Mouse (Mus musculus): ENCODE data around the gene Eps8l1. TPM values are rescaled to one million over a fixed set of nuclear protein-coding genes. Genes with fewer than 3 reads are reported as not detected.
A peak's percentile ranks its signal among the peaks of the same experiment; 100 is the strongest.
"Not testable (repeated sequence)": the region's sequence is repeated elsewhere in the genome, so short reads cannot be mapped to it uniquely, and the experiment has no call there.

The Eps8l1 gene
- polyA plus RNA-seq (2015; fragmentation: Nextera tagmentation; extraction: Ambion mirVana): 6.6 and 9.4 TPM in 2 replicates

DNA sequence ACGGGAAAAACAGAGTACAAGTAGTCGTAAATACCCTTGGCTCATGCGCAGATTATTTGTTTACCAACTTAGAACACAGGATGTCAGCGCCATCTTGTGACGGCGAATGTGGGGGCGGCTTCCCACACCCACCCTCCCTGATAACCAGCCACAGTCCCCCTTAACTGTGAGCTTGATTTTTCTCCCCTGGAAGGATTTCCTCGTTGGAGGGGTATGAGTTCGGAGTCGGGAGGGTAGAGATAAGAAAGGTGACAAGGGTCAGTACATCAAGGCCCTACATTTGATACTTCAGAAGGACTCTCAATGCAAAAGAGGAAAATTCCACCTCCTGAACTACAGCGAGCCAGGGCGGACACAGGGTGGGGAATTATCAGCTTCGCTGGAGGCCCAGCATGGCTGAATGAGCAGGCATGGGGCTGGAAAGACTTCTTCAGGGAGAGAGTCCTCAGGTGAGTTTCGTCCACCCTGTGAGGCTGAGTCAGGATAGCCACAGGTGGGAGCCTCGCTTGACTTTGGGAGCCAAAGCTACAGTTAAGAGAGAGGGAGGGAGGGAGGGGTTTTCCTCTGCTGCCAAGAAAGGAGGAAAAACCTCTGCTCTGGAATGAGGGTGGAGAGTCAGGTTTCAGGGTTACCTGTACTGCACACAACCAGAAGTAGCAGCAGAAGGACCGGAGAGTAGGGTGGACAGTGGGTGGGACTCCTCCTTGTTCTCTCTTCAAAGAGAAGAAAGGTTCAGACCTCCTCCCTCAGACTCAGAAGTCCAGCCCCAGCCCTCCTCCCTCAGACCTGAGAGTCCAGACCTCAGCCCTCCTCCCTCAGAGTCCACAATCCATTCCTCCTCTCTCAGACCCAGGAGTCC lies at the start of gene Eps8l1:
Gene Eps8l1 (plus strand): TSS at position 99 of the 859 bp plus-strand sequence.
- Histone ChIP-seq H3K27ac (peak within 1 kb of the TSS; percentile 77), H3K4me2 (peak within 1 kb of the TSS; percentile 54), H3K9ac (peak within 1 kb of the TSS; percentile 62), H3K4me1 (no peaks in the 10 kb centered on the region), H3K27me3 (no peaks in the 10 kb centered on the region), H3K36me3 (no peaks in the 10 kb centered on the region), H3K9me3 (no peaks in the 10 kb centered on the region), H3K4me3 (peak within 1 kb of the TSS; percentile 34)
- ATAC-seq (ENCODE audit: insufficient number of reproducible peaks, insufficient read depth, low FRiP score, low TSS enrichment, low read depth): no peak
- WGBS: 68% methylated on average over 13 of the region's 16 CpGs

DNA sequence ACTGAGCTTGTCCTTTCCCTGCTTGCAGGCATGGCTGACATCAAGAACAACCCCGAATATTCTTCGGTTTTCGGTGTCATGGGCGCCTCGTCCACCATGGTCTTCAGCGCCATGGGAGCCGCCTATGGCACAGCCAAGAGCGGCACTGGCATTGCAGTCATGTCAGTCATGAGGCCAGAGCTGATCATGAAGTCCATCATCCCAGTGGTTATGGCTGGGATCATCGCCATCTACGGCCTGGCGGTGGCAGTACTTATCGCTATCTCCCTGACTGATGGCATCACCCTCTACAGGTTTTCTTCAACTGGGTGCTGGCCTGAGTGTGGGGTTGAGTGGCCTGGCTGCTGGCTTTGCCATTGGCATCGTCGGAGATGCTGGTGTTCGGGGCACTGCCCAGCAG lies 48.1 kb upstream of the Eps8l1 start:
- not testable (repeated sequence) for H3K27ac ChIP-seq; H3K4me2 ChIP-seq; H3K9ac ChIP-seq; H3K4me3 ChIP-seq; H3K36me3 ChIP-seq; H3K9me3 ChIP-seq; H3K4me1 ChIP-seq; ATAC-seq (ENCODE audit: insufficient number of reproducible peaks, insufficient read depth, low FRiP score, low TSS enrichment, low read depth); H3K27me3 ChIP-seq
- WGBS: 95% methylated on average over 15 of the region's 15 CpGs

DNA sequence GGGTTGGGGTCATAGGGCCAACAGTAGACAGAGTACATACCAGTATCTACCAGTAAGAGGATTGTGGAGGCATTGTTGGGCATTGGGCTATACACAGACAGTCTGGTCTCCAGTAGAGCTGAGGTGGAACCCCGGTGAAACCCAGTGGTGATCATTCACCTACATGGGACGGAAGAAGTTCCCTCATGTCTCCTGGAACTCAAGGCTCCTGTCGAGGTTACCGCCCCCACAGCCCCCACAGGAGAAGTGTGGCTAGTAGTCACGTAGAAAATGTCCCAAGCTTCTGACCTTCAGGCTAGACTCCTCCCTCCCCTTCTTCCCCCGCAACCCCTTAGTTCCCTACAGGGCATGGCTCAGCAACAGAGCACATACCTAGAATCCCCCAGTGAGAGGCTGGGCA lies 40.8 kb upstream of the Eps8l1 start:
- no peak for ATAC-seq (ENCODE audit: insufficient number of reproducible peaks, insufficient read depth, low FRiP score, low TSS enrichment, low read depth)
- H3K36me3 ChIP-seq: peaks cover 14% of the 10 kb centered on the region
- no peak overlapping the region for H3K4me2 ChIP-seq
- H3K9ac ChIP-seq: no peak overlapping the region
- WGBS: 86% methylated on average over 6 of the region's 6 CpGs
- no peaks in the 10 kb centered on the region for H3K9me3 ChIP-seq
- H3K4me1 ChIP-seq: no peaks in the 10 kb centered on the region
- H3K27me3 ChIP-seq: no peaks in the 10 kb centered on the region
- no peak overlapping the region for H3K27ac ChIP-seq
- H3K4me3 ChIP-seq: no peak overlapping the region

DNA sequence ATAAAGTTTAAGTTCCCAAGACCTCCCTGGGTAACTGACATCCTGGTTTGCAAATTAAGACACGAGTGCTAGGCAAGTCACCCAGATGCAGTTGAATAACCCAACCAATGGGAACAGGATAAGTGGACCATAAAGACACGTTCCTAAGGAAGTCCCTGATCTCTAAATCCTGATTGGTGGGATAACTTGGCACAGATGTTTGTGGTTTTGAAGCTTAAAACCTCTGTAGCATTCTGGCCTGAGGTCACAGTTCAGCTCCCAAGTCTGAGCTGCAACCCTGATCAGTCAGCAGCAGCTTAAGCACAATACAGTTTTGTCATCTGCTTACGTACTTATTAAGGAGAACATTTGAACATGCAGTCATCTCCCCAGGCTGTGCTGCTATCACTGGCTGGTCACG lies 40.2 kb upstream of the Eps8l1 start:
- 34% methylated on average over 4 of the region's 4 CpGs for WGBS
- no peak overlapping the region for H3K9ac ChIP-seq
- H3K27ac ChIP-seq: no peak overlapping the region
- no peak for ATAC-seq (ENCODE audit: insufficient number of reproducible peaks, insufficient read depth, low FRiP score, low TSS enrichment, low read depth)
- H3K36me3 ChIP-seq: peaks cover 20% of the 10 kb centered on the region
- H3K4me3 ChIP-seq: no peak overlapping the region
- H3K4me1 ChIP-seq: no peaks in the 10 kb centered on the region
- H3K4me2 ChIP-seq: no peak overlapping the region
- H3K27me3 ChIP-seq: no peaks in the 10 kb centered on the region
- no peaks in the 10 kb centered on the region for H3K9me3 ChIP-seq

- H3K9me3 ChIP-seq: peaks cover 2% of the 10 kb centered on the region; the same call in 1 of the 2 replicates
- H3K9ac ChIP-seq: no peak overlapping the region
- peak; percentile 79 for ATAC-seq (ENCODE audit: insufficient number of reproducible peaks, insufficient read depth, low FRiP score, low TSS enrichment, low read depth)
- no peaks in the 10 kb centered on the region for H3K27me3 ChIP-seq
- H3K4me2 ChIP-seq: no peak overlapping the region
- 0 out of 2 replicates have a peak overlapping the region, but pooled peaks have one; percentile 7 for H3K27ac ChIP-seq
- H3K36me3 ChIP-seq: peaks cover 83% of the 10 kb centered on the region
- H3K4me3 ChIP-seq: no peak overlapping the region
- WGBS: 69% methylated on average over 7 of the region's 7 CpGs
- H3K4me1 ChIP-seq: no peaks in the 10 kb centered on the region
Observed at GRCm38 (mm10) chr7:4427161-4427912, 33.1 kb upstream of the Eps8l1 start.

- ATAC-seq (ENCODE audit: insufficient number of reproducible peaks, insufficient read depth, low FRiP score, low TSS enrichment, low read depth): no peak
- 95% methylated on average over 9 of the region's 9 CpGs for WGBS
- H3K36me3 ChIP-seq: peaks cover 91% of the 10 kb centered on the region
- no peak overlapping the region for H3K4me3 ChIP-seq
- H3K4me1 ChIP-seq: no peaks in the 10 kb centered on the region
- H3K9ac ChIP-seq: no peak overlapping the region
- H3K9me3 ChIP-seq: peaks cover 4% of the 10 kb centered on the region; the same call in 1 of the 2 replicates
- no peak overlapping the region for H3K27ac ChIP-seq
- no peaks in the 10 kb centered on the region for H3K27me3 ChIP-seq
- H3K4me2 ChIP-seq: no peak overlapping the region
Observed at GRCm38 (mm10) chr7:4430246-4430844, 30.1 kb upstream of the Eps8l1 start.

DNA sequence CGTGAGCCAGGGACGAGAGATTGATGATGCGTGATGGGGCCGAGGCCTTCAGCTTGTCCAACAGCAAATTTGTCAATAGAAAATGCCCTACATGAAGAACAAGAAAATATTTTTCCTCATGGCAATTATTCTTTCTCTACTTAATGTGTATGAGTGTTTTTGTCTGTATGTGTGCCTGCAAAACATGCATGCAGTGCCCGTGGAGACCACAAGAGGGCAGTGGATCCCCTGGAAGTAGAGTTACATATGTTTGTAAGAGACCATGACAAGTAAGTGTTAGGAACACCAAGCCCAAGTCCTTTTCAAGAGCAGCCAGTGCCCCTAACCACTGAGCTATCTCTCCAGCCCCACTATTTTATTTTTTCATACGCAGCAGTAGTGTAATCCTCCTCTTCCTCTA lies 28.9 kb upstream of the Eps8l1 start:
- H3K27ac ChIP-seq: no peak overlapping the region
- H3K36me3 ChIP-seq: peaks cover 91% of the 10 kb centered on the region
- peaks cover 4% of the 10 kb centered on the region; the same call in 1 of the 2 replicates for H3K9me3 ChIP-seq
- H3K27me3 ChIP-seq: no peaks in the 10 kb centered on the region
- WGBS: 82% methylated on average over 6 of the region's 6 CpGs
- H3K4me2 ChIP-seq: no peak overlapping the region
- no peak overlapping the region for H3K4me3 ChIP-seq
- H3K4me1 ChIP-seq: no peaks in the 10 kb centered on the region
- no peak overlapping the region for H3K9ac ChIP-seq
- ATAC-seq (ENCODE audit: insufficient number of reproducible peaks, insufficient read depth, low FRiP score, low TSS enrichment, low read depth): no peak

DNA sequence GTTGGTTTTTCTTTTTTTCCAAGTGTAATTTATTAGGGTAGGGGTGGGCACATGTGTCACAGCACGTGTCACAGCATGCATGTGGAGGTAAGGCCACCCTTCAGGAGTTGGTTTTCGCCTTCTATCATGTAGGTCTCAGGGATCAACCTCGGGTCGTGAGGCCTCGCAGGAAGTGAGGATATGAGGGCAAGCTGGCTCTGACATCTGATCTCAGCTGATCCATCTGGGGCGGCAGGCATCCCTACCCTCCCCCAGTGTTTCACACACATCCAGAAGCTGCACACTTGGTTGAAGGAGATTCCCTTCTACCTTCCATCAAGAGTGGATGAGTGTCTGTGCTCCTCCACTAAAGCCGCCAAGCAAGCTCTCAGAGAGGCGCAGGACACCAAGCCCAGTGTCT lies 28.4 kb upstream of the Eps8l1 start:
- H3K36me3 ChIP-seq: peaks cover 93% of the 10 kb centered on the region
- H3K27ac ChIP-seq: no peak overlapping the region
- H3K4me3 ChIP-seq: no peak overlapping the region
- H3K27me3 ChIP-seq: no peaks in the 10 kb centered on the region
- ATAC-seq (ENCODE audit: insufficient number of reproducible peaks, insufficient read depth, low FRiP score, low TSS enrichment, low read depth): no peak
- no peaks in the 10 kb centered on the region for H3K4me1 ChIP-seq
- H3K4me2 ChIP-seq: no peak overlapping the region
- WGBS: 82% methylated on average over 8 of the region's 8 CpGs
- no peak overlapping the region for H3K9ac ChIP-seq
- peaks cover 4% of the 10 kb centered on the region; the same call in 1 of the 2 replicates for H3K9me3 ChIP-seq

DNA sequence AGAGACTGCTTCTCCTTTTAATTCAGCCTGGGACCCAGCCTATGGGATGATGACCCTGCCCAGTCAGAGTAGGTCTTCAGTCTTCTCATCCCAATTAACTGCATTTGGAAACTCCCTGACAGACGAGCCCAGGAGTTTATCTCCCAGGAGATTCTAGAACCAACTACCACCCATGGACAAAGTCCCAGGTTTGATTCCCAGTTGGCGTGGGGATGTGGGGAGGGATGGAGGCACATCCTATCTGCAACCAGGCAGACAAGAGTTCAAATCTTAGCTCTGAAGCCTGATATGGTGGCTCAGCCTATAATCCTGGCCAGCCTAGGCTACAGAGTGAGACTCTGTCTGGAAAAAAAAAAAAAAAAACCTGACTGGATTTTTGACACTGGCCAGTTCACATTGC lies 22.8 kb upstream of the Eps8l1 start:
- no peak overlapping the region for H3K9ac ChIP-seq
- no peak overlapping the region for H3K27ac ChIP-seq
- no peaks in the 10 kb centered on the region for H3K4me1 ChIP-seq
- H3K27me3 ChIP-seq: no peaks in the 10 kb centered on the region
- H3K9me3 ChIP-seq: no peaks in the 10 kb centered on the region
- H3K4me3 ChIP-seq: no peak overlapping the region
- 90% methylated on average over 2 of the region's 2 CpGs for WGBS
- ATAC-seq (ENCODE audit: insufficient number of reproducible peaks, insufficient read depth, low FRiP score, low TSS enrichment, low read depth): no peak
- peaks cover 88% of the 10 kb centered on the region for H3K36me3 ChIP-seq
- no peak overlapping the region for H3K4me2 ChIP-seq

GRCm38 (mm10) chr7:4440549-4440948 lies 19.9 kb upstream of the Eps8l1 start:
- no peak for ATAC-seq (ENCODE audit: insufficient number of reproducible peaks, insufficient read depth, low FRiP score, low TSS enrichment, low read depth)
- Histone ChIP-seq H3K27ac (no peak overlapping the region), H3K27me3 (no peaks in the 10 kb centered on the region), H3K4me2 (no peak overlapping the region), H3K9me3 (no peaks in the 10 kb centered on the region), H3K4me1 (no peaks in the 10 kb centered on the region), H3K36me3 (peaks cover 75% of the 10 kb centered on the region), H3K9ac (no peak overlapping the region), H3K4me3 (no peak overlapping the region)
- 92% methylated on average over 10 of the region's 10 CpGs for WGBS

- Histone ChIP-seq H3K27me3 (no peaks in the 10 kb centered on the region), H3K27ac (peak within 1 kb of the TSS; percentile 24)
- WGBS: under 1% methylated on average over 35 of the region's 35 CpGs
Observed at GRCm38 (mm10) chr7:4445216-4445791, 15.2 kb upstream of the Eps8l1 start, which contains the start of gene Rdh13. Gene Rdh13 (minus strand): TSS chr7:4445649.

More at GRCm38 (mm10) chr7:4445216-4445791, 15.2 kb upstream of the Eps8l1 start, which contains the start of gene Rdh13:
- peak; percentile 87 for ATAC-seq (ENCODE audit: insufficient number of reproducible peaks, insufficient read depth, low FRiP score, low TSS enrichment, low read depth)
- no peaks in the 10 kb centered on the region for H3K4me1 ChIP-seq
- H3K4me3 ChIP-seq: peak within 1 kb of the TSS; percentile 80
- H3K4me2 ChIP-seq: peak within 1 kb of the TSS; percentile 70
- H3K9ac ChIP-seq: peak within 1 kb of the TSS; percentile 79
- peaks cover 39% of the 10 kb centered on the region for H3K36me3 ChIP-seq
- H3K9me3 ChIP-seq: no peaks in the 10 kb centered on the region

Data from embryonic facial prominence, embryonic 13.5 days (tissue).